Mouse (Mus musculus) monocyte, adult 2 months (primary cell): ENCODE results near the gene 1700020L24Rik.

Experiments used
- DNase-seq, 2 experiments: peaks; one replicate each; pipeline ENCODE4 v3.0.0; 2022; ENCODE audit warnings: low spot score in 2 of 2, low read depth in 1 of 2

Gene 1700020L24Rik

GRCm38 (mm10) chr11:83437377-83437776, at the start of gene 1700020L24Rik:
Gene 1700020L24Rik, plus strand, starts transcription at chr11:83437677.
- no peak for DNase-seq

GRCm38 (mm10) chr11:83393062-83393461, 44.4 kb upstream of the 1700020L24Rik start:
- no peak for DNase-seq

- no peak for DNase-seq
Measured at GRCm38 (mm10) chr11:83394802-83395439, 42.6 kb upstream of the 1700020L24Rik start.

DNA sequence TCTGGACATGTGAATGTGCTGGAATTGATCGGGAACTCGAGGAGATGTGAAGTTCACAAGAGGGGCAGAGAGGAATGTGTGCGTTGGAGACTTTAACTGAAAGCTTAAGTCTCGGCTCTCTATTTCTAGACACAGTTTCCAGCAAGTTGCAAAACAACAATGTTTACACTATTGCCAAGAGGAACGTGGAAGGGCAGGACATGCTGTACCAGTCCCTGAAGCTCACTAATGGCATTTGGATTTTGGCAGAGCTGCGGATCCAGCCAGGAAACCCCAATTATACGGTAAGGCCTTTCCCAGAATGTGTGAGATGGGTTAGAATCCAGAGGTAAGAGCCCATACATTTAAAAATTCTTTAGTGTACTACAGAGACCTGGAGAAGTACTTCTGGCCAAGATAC, 39.9 kb upstream of the 1700020L24Rik start:
- DNase-seq = no peak

GRCm38 (mm10) chr11:83398724-83399123, 38.8 kb upstream of the 1700020L24Rik start:
- no peak for DNase-seq

- DNase-seq = no peak
Measured at GRCm38 (mm10) chr11:83403787-83404186, 33.7 kb upstream of the 1700020L24Rik start.

GRCm38 (mm10) chr11:83406391-83406790, 31.1 kb upstream of the 1700020L24Rik start:
- DNase-seq = no peak

- DNase-seq = no peak
Measured at GRCm38 (mm10) chr11:83408242-83408641, 29.2 kb upstream of the 1700020L24Rik start.

DNA sequence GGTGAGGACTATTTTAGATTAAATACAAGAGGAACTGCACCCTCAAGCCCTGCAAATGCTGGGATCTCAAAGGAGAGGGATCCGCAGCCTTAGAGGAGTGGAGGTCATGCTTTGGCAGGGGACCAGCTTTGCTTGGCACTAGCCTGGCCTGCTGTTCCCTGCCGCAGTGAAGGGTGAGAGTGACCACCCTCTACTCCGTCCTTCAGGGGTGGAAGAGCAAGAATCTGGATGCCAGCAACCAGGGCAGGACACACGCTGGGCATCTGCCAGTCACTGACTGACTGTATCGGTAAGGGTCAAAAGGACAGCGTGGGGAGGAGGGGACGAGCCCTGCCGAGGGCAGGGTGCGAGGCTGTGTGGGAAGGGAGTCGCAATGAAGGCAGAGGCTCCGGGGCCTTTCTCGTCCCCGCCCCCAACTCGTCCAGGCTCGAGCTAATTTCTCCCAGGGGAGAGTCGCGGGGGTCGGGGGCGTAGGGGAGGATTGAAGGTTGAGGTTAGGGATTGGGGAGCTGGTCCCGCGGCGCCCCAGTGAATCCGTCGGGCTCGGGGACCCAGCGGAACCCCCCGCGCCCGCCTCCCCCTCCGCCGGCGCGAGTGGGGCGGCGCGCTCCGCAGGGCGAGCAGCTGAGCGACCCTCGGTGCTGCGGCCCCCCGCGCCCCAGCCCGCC, 28.3 kb upstream of the 1700020L24Rik start, which contains the start of gene Rasl10b:
Gene Rasl10b, plus strand, starts transcription at position 51 of the 668 bp plus-strand sequence.
- DNase-seq = no peak

DNA sequence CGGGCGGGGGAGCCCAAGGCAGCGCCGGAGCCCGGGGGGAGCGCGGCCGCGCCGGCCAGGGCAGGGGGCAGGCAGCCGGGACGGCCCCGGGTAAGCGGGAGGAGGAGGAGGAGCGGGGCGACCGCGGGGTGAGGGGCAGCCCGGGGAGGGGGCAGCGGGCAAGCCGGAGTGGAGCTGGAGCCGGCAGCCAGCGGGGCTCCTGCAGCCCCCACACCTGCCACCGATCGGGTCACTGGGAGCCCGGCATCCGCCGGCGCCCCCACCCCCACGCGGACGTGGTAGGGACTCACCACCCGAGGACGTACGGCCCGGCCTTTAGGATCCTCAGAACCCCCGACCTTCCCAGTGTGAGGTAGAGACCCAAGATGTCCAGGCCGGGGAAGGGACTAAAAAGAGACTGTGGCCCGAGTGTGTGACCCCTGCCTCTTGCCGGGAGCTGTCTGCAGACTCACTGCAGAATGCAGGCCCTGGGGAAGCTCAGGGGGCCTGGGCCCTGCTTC, 27.6 kb upstream of the 1700020L24Rik start:
- DNase-seq = no peak

DNA sequence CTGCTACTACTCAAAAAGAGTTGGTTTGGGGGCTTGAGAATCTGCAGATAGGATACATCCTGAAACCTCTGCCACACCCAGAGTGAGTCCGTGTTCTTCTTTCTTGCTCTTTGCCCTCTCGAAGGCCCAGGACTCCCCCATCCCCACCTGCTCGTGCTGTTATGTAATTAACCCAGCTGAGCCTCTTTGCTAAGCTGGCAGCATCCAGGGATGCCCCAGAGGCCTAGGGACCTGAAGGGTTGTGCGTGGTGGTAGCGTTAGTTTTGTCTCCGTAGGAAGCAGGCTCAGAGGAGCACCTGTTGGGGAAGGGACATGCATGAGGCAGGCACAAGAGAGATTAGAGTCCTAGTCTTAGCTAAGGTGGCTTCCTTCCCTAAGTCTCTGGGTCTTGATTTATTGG, 27.0 kb upstream of the 1700020L24Rik start:
- no peak for DNase-seq

DNA sequence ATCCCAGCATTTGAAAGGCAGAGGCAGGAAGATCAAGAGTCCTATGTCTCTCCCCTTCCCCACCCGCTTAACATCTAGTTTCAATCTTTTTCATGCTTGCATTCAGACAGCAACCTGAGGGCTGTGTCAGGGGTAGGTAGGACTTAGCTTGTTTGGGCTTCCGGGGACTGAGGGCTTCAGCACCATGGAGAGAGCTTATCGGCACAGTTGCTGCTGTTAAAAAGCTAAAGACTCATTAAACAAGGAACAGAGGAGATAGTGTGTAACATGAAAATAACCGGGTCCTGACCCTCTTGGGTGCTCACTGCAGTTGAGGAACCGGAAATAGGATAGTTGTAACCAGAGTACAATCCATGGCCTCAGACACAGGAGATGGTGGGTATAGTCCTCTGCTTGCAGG, 20.4 kb upstream of the 1700020L24Rik start:
- no peak for DNase-seq

DNA sequence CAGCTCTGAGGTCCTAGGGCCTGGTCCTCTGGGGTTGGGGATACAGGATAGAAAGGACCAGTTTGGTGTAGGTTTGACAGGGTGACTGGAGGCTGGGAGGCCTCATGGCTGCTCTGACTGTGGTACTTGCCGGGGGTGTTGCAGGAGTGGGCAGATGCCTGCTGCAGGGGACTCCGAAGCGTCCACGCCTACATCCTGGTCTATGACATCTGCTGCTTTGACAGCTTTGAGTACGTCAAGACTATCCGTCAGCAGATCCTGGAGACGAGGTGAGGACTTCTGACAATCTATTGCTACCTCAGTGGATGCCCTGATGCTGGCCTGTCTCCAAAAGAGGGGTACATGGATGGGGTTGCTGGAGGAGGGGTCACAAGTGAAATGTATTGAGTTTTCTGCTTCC, 19.8 kb upstream of the 1700020L24Rik start:
- DNase-seq = no peak

DNA sequence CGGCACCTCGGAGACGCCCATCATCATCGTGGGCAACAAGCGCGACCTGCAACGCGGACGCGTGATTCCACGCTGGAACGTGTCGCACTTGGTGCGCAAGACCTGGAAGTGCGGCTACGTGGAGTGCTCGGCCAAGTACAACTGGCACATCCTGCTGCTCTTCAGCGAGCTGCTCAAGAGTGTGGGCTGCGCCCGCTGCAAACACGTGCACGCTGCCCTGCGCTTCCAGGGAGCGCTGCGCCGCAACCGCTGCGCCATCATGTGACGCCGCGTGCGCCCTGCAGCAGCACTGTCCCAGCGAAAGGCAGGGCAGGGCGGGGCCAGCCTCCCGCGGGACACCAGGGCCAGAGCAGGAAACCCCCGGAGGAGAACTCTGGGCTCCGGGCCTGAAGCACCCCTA, 18.9 kb upstream of the 1700020L24Rik start:
- DNase-seq = no peak

DNA sequence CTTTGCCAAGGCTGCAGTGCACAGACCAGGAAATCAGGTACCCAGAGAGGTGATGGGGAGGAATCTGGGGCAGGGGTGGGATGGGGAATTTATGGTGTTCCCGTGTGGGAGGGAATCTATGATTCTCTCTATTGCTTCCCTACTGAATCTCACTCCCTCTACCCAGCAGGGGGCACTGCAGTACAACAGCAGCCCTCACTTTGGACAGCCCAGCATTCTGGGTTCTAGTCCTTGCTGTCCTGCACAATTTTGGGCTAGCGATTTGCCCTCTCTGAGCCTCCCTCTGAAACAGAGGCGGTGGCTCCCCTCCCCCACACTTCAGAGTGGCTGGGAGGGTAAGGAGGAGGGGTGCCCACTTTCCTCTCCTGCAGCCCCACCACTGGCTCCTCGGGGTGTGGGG, 17.1 kb upstream of the 1700020L24Rik start:
- no peak for DNase-seq

GRCm38 (mm10) chr11:83421305-83421704, 16.2 kb upstream of the 1700020L24Rik start:
- peak in 1 of 2 experiments; percentile 44 for DNase-seq

DNA sequence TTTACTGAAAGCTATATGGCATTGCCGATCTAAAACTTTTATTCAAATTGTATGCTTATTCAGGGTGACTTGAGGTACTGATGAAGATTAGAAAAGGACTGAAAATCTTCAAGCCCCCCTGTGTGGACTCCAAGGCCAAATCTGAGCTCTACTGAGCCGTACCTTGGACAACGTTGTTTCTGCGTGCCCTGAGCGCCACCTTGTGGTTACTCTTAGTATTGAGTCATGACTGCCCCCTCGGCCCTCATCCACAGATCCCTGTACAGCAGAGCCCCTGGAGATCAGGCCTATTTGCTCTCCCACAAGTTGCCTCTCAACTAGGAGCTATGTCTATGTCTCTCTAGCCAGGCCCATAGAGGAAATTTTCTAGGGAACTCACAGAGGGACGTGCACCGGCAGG, 12.8 kb upstream of the 1700020L24Rik start:
- peak in 1 of 2 experiments; percentile 57 for DNase-seq

DNA sequence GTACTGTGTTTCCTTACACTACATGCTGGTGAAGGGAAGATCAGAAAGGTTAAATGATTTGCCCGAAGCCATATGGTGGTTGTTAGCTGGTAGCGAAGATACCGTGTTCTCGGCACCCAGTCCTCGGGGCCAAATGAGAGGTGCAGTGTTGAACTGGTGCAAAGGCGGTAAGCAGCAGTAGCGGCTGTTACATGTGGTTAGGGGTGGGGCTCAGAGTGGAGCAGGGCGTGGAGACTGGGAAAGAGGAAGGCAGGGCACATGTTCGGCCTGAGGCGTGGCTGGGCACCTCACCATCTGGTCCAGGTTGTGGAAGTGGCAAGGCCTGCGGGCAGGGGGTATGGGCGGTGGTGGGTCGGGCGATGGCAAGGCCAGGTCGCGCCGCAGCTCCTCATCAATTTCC, 10.5 kb upstream of the 1700020L24Rik start:
- DNase-seq = peak in 1 of 2 experiments; percentile 35

- no peak for DNase-seq
Measured at GRCm38 (mm10) chr11:83429355-83429754, 8.1 kb upstream of the 1700020L24Rik start, which contains the start of gene Gas2l2. Gene Gas2l2, minus strand, starts transcription at chr11:83429455.

DNA sequence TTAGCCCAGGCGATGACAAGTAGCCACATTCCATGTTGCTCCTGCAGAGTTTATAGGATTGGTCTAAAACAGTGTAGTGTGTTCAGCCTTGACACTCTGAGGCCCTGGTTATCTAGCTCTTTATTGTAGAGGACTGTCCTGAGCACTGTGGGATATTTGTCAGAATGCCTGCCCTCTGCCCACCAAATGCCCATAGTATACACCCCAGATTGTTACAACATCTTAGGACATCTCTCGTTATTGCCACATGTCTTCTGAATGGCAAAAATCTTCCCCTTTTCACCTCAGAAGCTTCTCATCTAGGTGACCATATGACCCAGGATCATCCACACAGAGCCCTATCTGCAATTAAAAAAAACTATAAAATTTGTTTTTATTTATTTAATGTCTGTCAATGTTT, 4.9 kb upstream of the 1700020L24Rik start:
- no peak for DNase-seq

DNA sequence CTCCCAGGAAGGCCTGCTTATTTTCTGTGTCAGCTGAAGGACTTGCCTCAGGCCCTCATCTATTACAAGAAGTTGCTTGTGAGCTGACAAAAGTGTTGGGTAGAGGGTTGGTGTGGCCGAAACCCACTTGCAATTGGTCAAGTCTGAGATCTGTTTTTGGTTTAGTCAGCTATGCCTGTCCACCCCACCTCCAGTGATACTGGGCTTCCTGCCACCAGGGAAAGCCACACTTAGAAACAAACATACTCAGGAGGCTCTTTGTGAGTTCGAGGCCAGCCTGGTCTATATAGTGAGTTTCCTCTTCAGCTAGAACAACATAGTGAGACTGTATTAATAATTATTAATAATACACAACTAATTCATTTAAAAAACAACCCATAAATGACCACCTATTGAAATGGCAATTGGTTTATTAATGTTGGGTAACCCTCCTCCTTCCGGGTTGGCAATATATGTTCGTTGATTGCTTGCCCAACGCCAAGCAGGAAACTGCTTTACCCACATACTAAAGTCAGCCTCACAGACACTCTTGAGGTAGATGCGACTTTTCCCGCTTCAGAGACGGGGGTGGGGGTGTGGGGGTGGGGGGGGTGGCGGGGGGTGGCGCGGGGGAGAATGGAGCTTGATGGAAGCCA, 2.1 kb downstream of the 1700020L24Rik start:
- no peak for DNase-seq
